Mouse (Mus musculus) bone marrow, adult 2 months (tissue): Measurements from ENCODE around the gene Rnf157.

Experiments
- CTCF ChIP-seq: fragments of 200-500 bp; IDR thresholded peaks from 2 replicates; pipeline ENCODE4 v1.5.1; 2011; ENCODE audit warnings: low read length, control low read depth; ENCODE audit not compliant: control insufficient read depth, insufficient read depth
- POLR2A ChIP-seq: fragments of 200-500 bp; IDR thresholded peaks from 2 replicates; pipeline ENCODE4 v1.6.1; 2011; ENCODE audit warnings: low read depth, mild to moderate bottlenecking, control low read depth, low read length, borderline replicate concordance; ENCODE audit not compliant: control insufficient read depth

- TF ChIP-seq POLR2A (no peak), CTCF (no peak)
These were observed 16.4 kb downstream of the Rnf157 start for GRCm38 (mm10) chr11:116396276-116396933.
